Mouse (Mus musculus): ENCODE results near the gene Krtap3-1. TPM values are rescaled to one million over a fixed set of nuclear protein-coding genes. Genes with fewer than 3 reads are reported as not detected.
"Not testable (repeated sequence)": the region's sequence is repeated elsewhere in the genome, so short reads cannot be mapped to it uniquely, and the experiment has no call there.

Krtap3-1 gene
- polyA plus RNA-seq (2014; fragmentation: Nextera tagmentation; extraction: Ambion mirVana): not detected in 2 replicates

DNA sequence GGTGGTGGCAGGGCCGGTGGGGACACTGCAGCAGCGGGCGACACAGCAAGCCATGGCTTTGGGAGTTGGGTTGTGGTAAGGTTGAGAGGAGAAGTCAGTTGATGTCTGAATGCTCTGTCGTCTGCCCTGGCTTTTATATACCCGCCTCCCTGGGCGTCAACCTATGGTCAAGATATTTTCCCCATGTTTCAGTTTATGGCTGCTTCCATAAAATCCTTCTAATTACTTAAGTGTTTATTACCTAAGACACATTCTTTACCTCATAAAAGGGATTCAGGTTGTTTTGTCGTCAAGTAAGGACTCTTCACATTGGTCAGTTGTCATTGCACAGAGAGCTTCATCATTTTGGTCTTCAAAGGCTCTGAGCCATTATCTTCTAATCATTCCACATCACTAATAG lies at the start of gene Krtap3-1:
Gene Krtap3-1 (minus strand): TSS at position 101 of the 400 bp plus-strand sequence.
- H3K36me3 ChIP-seq (ENCODE audit: control insufficient read depth, insufficient read depth, low read length): no peaks in the 10 kb centered on the region
- DNase-seq (ENCODE audit: low spot score, missing footprints) (no peak), ATAC-seq (ENCODE audit: low FRiP score) (no peak)
- no peak within 1 kb of the TSS for H3K27ac ChIP-seq (ENCODE audit: low read depth, low read length)
- H3K9me3 ChIP-seq (ENCODE audit: control insufficient read depth, low read length): no peaks in the 10 kb centered on the region
- no peaks in the 10 kb centered on the region for H3K27me3 ChIP-seq (ENCODE audit: control insufficient read depth, insufficient read depth, low read length)
- WGBS: 87% methylated on average over 7 of the region's 7 CpGs
- H3K4me1 ChIP-seq (ENCODE audit: control insufficient read depth, insufficient read depth, low read length): no peaks in the 10 kb centered on the region
- no peak within 1 kb of the TSS for H3K4me2 ChIP-seq
- no peak within 1 kb of the TSS for H3K4me3 ChIP-seq (ENCODE audit: low read depth, low read length)
- H3K9ac ChIP-seq (ENCODE audit: low read length): no peak within 1 kb of the TSS

DNA sequence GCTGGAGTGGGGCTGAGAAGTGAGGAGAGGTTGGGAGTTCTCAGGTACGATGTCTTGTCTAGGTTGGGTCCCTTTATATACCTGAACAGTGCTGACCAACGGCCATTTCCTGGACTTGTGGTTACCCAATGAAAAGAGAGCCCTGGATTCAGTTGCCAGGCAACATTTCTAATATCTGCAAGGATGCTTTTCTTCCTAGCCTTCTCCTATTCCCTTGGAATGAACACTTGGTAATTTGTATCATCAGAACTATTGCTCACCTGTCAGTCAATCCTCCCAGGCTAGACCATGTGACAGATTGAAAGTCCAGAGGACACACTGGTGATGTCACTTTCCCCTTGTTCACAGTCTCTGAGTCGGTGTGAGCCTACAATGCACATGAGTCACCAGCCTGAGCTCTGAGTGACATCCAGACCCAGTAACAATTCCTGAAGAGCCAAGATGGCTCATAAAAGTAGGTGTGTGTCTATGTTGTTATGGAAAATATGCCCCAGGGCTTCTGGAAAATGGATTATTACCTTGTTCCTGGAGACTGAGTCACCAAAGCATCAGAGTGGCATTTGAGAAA lies 48.5 kb upstream of the Krtap3-1 start, which contains the start of gene Krtap2-4:
Gene Krtap2-4 (minus strand): TSS at position 51 of the 568 bp plus-strand sequence.
- Histone ChIP-seq H3K27me3 (ENCODE audit: control insufficient read depth, insufficient read depth, low read length) (no peaks in the 10 kb centered on the region), H3K9ac (ENCODE audit: low read length) (no peak within 1 kb of the TSS), H3K4me2 (no peak within 1 kb of the TSS), H3K36me3 (ENCODE audit: control insufficient read depth, insufficient read depth, low read length) (no peaks in the 10 kb centered on the region), H3K9me3 (ENCODE audit: control insufficient read depth, low read length) (no peaks in the 10 kb centered on the region), H3K27ac (ENCODE audit: low read depth, low read length) (no peak within 1 kb of the TSS), H3K4me1 (ENCODE audit: control insufficient read depth, insufficient read depth, low read length) (no peaks in the 10 kb centered on the region), H3K4me3 (ENCODE audit: low read depth, low read length) (no peak within 1 kb of the TSS)
- no peak for DNase-seq (ENCODE audit: low spot score, missing footprints)
- no peak for ATAC-seq (ENCODE audit: low FRiP score)
- 74% methylated on average over 3 of the region's 3 CpGs for WGBS

DNA sequence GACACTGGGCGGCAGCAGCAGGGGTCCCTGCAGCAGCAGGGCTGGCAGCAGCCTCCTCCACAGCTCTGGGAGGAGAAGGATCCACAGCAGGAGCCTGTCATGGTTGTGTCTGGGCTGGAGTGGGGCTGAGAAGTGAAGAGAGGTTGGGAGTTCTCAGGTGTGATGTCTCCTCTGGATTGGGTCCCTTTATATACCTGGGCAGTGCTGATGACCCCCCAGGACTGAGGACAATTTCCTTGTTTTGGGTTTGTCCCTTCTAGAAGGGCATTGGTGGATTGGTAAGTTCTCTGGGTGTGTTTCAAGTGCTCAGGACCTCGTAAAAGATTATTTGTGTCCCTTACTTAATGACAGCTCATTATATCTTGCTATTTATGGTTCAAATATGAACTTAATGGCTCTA lies 43.7 kb upstream of the Krtap3-1 start, which contains the start of gene Gm11937:
Gene Gm11937 (minus strand): TSS at position 101 of the 400 bp plus-strand sequence.
- H3K27me3 ChIP-seq (ENCODE audit: control insufficient read depth, insufficient read depth, low read length); DNase-seq (ENCODE audit: low spot score, missing footprints); H3K4me1 ChIP-seq (ENCODE audit: control insufficient read depth, insufficient read depth, low read length); H3K27ac ChIP-seq (ENCODE audit: low read depth, low read length); ATAC-seq (ENCODE audit: low FRiP score); H3K9ac ChIP-seq (ENCODE audit: low read length); H3K36me3 ChIP-seq (ENCODE audit: control insufficient read depth, insufficient read depth, low read length); H3K4me3 ChIP-seq (ENCODE audit: low read depth, low read length); H3K4me2 ChIP-seq; H3K9me3 ChIP-seq (ENCODE audit: control insufficient read depth, low read length): not testable (repeated sequence)
- 82% methylated on average over 1 of the region's 2 CpGs for WGBS

DNA sequence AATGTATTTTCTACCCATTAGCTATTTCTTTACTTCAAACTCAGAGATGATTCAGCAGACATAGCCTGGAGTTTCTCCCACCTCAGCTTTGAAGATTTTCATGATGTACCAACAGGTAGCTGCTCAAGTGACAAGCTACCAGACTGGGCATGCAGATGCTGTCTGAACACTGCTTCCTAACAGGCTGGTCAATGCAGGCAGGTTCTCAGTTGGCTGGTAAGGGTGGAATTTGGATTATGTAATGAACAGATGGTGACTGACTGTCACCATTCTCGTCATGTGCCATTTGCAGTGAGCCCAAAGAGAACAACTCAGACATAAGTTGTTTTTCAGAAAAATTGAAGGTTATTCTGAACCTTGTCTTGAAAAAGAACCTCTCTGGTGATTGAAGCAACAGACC lies 42.7 kb upstream of the Krtap3-1 start:
- Histone ChIP-seq H3K4me3 (ENCODE audit: low read depth, low read length) (no peak overlapping the region), H3K4me1 (ENCODE audit: control insufficient read depth, insufficient read depth, low read length) (no peaks in the 10 kb centered on the region), H3K36me3 (ENCODE audit: control insufficient read depth, insufficient read depth, low read length) (no peaks in the 10 kb centered on the region), H3K9ac (ENCODE audit: low read length) (no peak overlapping the region), H3K27ac (ENCODE audit: low read depth, low read length) (no peak overlapping the region), H3K9me3 (ENCODE audit: control insufficient read depth, low read length) (no peaks in the 10 kb centered on the region), H3K27me3 (ENCODE audit: control insufficient read depth, insufficient read depth, low read length) (no peaks in the 10 kb centered on the region), H3K4me2 (no peak overlapping the region)
- WGBS: 75% methylated on average over 1 of the region's 1 CpGs
- no peak for DNase-seq (ENCODE audit: low spot score, missing footprints)
- no peak for ATAC-seq (ENCODE audit: low FRiP score)

DNA sequence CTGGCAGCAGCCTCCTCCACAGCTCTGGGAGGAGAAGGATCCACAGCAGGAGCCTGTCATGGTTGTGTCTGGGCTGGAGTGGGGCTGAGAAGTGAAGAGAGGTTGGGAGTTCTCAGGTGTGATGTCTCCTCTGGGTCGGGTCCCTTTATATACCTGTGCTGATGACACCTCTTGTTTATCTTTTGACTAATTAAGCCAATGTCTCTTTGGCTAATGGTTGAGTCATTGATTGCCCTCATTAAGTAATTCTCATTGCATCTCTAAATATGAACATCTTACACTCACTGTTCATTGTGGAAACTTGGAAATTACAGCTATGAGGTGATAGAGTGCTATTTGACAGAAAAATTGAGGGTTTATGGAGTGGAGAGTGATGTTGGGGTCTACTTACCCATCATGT lies 36.8 kb upstream of the Krtap3-1 start, which contains the start of gene Gm11938:
Gene Gm11938 (minus strand): TSS at position 101 of the 400 bp plus-strand sequence.
- not testable (repeated sequence) for ATAC-seq (ENCODE audit: low FRiP score); H3K9me3 ChIP-seq (ENCODE audit: control insufficient read depth, low read length); H3K4me1 ChIP-seq (ENCODE audit: control insufficient read depth, insufficient read depth, low read length); DNase-seq (ENCODE audit: low spot score, missing footprints); H3K27ac ChIP-seq (ENCODE audit: low read depth, low read length); H3K36me3 ChIP-seq (ENCODE audit: control insufficient read depth, insufficient read depth, low read length); H3K4me3 ChIP-seq (ENCODE audit: low read depth, low read length); H3K27me3 ChIP-seq (ENCODE audit: control insufficient read depth, insufficient read depth, low read length); H3K4me2 ChIP-seq; H3K9ac ChIP-seq (ENCODE audit: low read length)
- WGBS: 73% methylated on average over 1 of the region's 1 CpGs

DNA sequence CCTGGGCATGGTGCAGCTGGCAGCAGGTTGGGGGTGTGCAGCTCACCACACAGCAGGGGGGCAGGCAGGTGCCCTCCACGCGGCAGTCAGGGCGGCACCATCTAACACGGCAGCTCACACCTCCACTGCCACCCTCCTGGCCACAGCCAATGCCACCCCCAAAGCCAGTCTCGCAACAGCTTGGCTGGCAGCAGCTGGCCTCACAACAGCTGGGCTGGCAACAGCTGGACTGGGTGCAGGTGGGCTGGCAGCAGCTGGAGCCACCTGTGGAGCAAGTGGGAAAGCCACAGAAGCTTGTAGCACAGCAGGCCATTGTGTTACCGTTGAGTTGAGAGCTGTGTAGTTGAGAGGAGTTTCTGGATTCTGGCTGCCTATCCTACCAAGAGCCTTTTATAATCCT lies 31.3 kb upstream of the Krtap3-1 start, which contains the start of gene Krtap9-3:
Gene Krtap9-3 (minus strand): TSS at position 364 of the 400 bp plus-strand sequence.
- not testable (repeated sequence) for H3K9me3 ChIP-seq (ENCODE audit: control insufficient read depth, low read length); H3K36me3 ChIP-seq (ENCODE audit: control insufficient read depth, insufficient read depth, low read length); H3K4me3 ChIP-seq (ENCODE audit: low read depth, low read length); H3K27ac ChIP-seq (ENCODE audit: low read depth, low read length); H3K4me1 ChIP-seq (ENCODE audit: control insufficient read depth, insufficient read depth, low read length); ATAC-seq (ENCODE audit: low FRiP score); H3K9ac ChIP-seq (ENCODE audit: low read length); DNase-seq (ENCODE audit: low spot score, missing footprints); H3K4me2 ChIP-seq; H3K27me3 ChIP-seq (ENCODE audit: control insufficient read depth, insufficient read depth, low read length)
- 87% methylated on average over 6 of the region's 6 CpGs for WGBS

DNA sequence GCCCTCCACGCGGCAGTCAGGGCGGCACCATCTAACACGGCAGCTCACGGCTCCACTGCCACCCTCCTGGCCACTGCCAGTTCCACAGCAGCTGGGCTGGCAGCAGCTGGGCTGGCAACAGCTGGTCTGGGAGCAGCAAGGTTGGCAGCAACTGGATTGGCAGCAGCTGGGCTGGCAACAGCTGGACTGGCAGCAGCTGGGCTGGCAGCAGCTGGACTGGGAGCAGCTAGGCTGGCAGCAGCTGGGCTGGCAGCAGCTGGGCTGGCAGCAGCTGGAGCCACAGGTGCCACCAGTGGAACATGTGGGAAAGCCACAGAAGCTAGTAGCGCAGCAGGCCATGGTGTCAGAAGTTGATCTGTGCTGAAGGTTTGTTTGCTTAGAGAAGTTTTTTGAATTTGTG lies 24.6 kb upstream of the Krtap3-1 start, which contains the start of gene Krtap1-3:
Gene Krtap1-3 (minus strand): TSS at position 359 of the 400 bp plus-strand sequence.
- WGBS: 92% methylated on average over 6 of the region's 6 CpGs
- Histone ChIP-seq H3K9ac (ENCODE audit: low read length) (no peak within 1 kb of the TSS), H3K4me1 (ENCODE audit: control insufficient read depth, insufficient read depth, low read length) (no peaks in the 10 kb centered on the region), H3K27me3 (ENCODE audit: control insufficient read depth, insufficient read depth, low read length) (no peaks in the 10 kb centered on the region), H3K27ac (ENCODE audit: low read depth, low read length) (no peak within 1 kb of the TSS), H3K4me3 (ENCODE audit: low read depth, low read length) (no peak within 1 kb of the TSS), H3K4me2 (no peak within 1 kb of the TSS), H3K36me3 (ENCODE audit: control insufficient read depth, insufficient read depth, low read length) (no peaks in the 10 kb centered on the region), H3K9me3 (ENCODE audit: control insufficient read depth, low read length) (no peaks in the 10 kb centered on the region)
- ATAC-seq (ENCODE audit: low FRiP score): no peak
- no peak for DNase-seq (ENCODE audit: low spot score, missing footprints)

DNA sequence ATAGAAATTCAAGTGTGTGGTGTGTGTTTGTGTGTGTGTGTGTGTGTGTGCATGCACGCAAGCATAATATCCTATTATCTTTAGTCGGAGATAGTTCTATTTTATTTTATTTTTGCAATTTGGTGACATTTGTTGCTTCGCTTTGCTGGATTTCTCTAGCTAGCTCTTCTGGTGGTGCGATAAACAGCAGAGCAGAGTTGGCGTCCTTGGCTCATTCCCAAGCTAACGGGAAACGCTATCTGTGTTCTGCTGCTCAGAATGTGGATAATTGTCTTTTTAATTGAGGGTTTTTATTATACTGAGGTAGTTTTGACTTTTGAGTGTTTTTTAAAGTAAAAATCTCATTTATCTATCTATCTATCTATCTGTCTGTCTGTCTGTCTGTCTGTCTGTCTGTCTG lies 18.7 kb upstream of the Krtap3-1 start:
- H3K4me1 ChIP-seq (ENCODE audit: control insufficient read depth, insufficient read depth, low read length): no peaks in the 10 kb centered on the region
- H3K9me3 ChIP-seq (ENCODE audit: control insufficient read depth, low read length): no peaks in the 10 kb centered on the region
- no peak for ATAC-seq (ENCODE audit: low FRiP score)
- no peaks in the 10 kb centered on the region for H3K27me3 ChIP-seq (ENCODE audit: control insufficient read depth, insufficient read depth, low read length)
- no peak overlapping the region for H3K9ac ChIP-seq (ENCODE audit: low read length)
- 94% methylated on average over 7 of the region's 7 CpGs for WGBS
- H3K27ac ChIP-seq (ENCODE audit: low read depth, low read length): no peak overlapping the region
- H3K4me3 ChIP-seq (ENCODE audit: low read depth, low read length): no peak overlapping the region
- no peaks in the 10 kb centered on the region for H3K36me3 ChIP-seq (ENCODE audit: control insufficient read depth, insufficient read depth, low read length)
- DNase-seq (ENCODE audit: low spot score, missing footprints): no peak
- no peak overlapping the region for H3K4me2 ChIP-seq

GRCm38 (mm10) chr11:99583245-99583704 lies 16.8 kb upstream of the Krtap3-1 start, which contains the start of gene Krtap1-4:
Gene Krtap1-4, minus strand, starts transcription at chr11:99583654.
- H3K36me3 ChIP-seq (ENCODE audit: control insufficient read depth, insufficient read depth, low read length): no peaks in the 10 kb centered on the region
- DNase-seq (ENCODE audit: low spot score, missing footprints) (no peak), ATAC-seq (ENCODE audit: low FRiP score) (no peak)
- H3K4me1 ChIP-seq (ENCODE audit: control insufficient read depth, insufficient read depth, low read length): no peaks in the 10 kb centered on the region
- H3K4me2 ChIP-seq: no peak within 1 kb of the TSS
- no peak within 1 kb of the TSS for H3K9ac ChIP-seq (ENCODE audit: low read length)
- H3K4me3 ChIP-seq (ENCODE audit: low read depth, low read length): no peak within 1 kb of the TSS
- no peaks in the 10 kb centered on the region for H3K27me3 ChIP-seq (ENCODE audit: control insufficient read depth, insufficient read depth, low read length)
- H3K27ac ChIP-seq (ENCODE audit: low read depth, low read length): no peak within 1 kb of the TSS
- no peaks in the 10 kb centered on the region for H3K9me3 ChIP-seq (ENCODE audit: control insufficient read depth, low read length)
- 74% methylated on average over 5 of the region's 5 CpGs for WGBS

Measured in midbrain, embryonic 11.5 days (tissue).